Mouse (Mus musculus): ENCODE measurements around the gene S100a14. TPM values are rescaled to one million over a fixed set of nuclear protein-coding genes. Genes with fewer than 3 reads are reported as not detected.

Gene S100a14
- polyA plus RNA-seq, 1 experiment from 2014 or later: 7.3 TPM

- Histone ChIP-seq H3K27ac (ENCODE audit: low read length) (peak within 1 kb of the TSS; percentile 19; the same call in 1 of the 2 replicates), H3K9me3 (replicated peaks; ENCODE audit: control insufficient read depth, low read length) (no peaks in the 10 kb centered on the region), H3K9ac (ENCODE audit: low read length) (peak within 1 kb of the TSS; percentile 58), H3K4me3 (ENCODE audit: low read length) (peak within 1 kb of the TSS; percentile 26), H3K36me3 (ENCODE audit: control insufficient read depth, insufficient read depth) (no peaks in the 10 kb centered on the region), H3K27me3 (ENCODE audit: control insufficient read depth, insufficient read depth, low read length) (no peaks in the 10 kb centered on the region), H3K4me2 (ENCODE audit: low read depth, low read length) (peak within 1 kb of the TSS; percentile 31), H3K4me1 (ENCODE audit: control insufficient read depth, insufficient read depth, low read length) (peaks cover 8% of the 10 kb centered on the region; the same call in 1 of the 2 replicates)
- 41% methylated on average over 10 of the region's 10 CpGs for WGBS
- peak; percentile 76 for ATAC-seq (replicated peaks; ENCODE audit: extremely low read depth, insufficient read depth, low FRiP score)
Observed at GRCm38 (mm10) chr3:90537141-90537904, 10.7 kb downstream of the S100a14 start, which contains the start of gene S100a16. TSS of gene S100a16 (plus strand) at chr3:90537254.

DNA sequence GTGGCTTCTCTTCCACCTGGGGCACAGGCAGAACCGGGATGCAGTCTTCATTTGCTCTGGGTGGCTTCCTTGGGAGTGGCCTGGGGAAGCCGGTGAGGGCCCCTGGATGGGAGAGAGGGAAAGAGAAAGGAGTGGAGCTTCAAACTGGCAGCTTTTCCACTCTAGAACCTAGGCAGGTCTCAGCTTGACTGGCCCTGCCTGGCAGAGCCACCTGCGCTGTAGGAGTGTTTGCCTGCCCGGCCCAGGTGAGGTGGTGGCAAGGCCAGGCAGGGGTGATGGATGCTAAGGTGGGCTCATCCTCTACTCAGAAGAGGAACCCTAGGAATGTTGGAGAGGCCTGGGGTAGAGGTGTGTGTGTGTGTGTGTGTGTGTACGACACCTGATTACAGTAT lies 11.2 kb downstream of the S100a14 start:
- no peaks in the 10 kb centered on the region for H3K36me3 ChIP-seq (ENCODE audit: control insufficient read depth, insufficient read depth)
- peak overlapping the region; percentile 26 for H3K4me3 ChIP-seq (ENCODE audit: low read length)
- ATAC-seq (replicated peaks; ENCODE audit: extremely low read depth, insufficient read depth, low FRiP score): no peak
- peaks cover 8% of the 10 kb centered on the region; the same call in 1 of the 2 replicates for H3K4me1 ChIP-seq (ENCODE audit: control insufficient read depth, insufficient read depth, low read length)
- no peaks in the 10 kb centered on the region for H3K27me3 ChIP-seq (ENCODE audit: control insufficient read depth, insufficient read depth, low read length)
- H3K9ac ChIP-seq (ENCODE audit: low read length): peak overlapping the region; percentile 58; the same call in 1 of the 2 replicates
- no peaks in the 10 kb centered on the region for H3K9me3 ChIP-seq (replicated peaks; ENCODE audit: control insufficient read depth, low read length)
- 71% methylated on average over 5 of the region's 5 CpGs for WGBS
- peak overlapping the region; percentile 19; the same call in 1 of the 2 replicates for H3K27ac ChIP-seq (ENCODE audit: low read length)
- H3K4me2 ChIP-seq (ENCODE audit: low read depth, low read length): peak overlapping the region; percentile 31

GRCm38 (mm10) chr3:90540904-90541303 lies 14.2 kb downstream of the S100a14 start:
- Histone ChIP-seq H3K27ac (ENCODE audit: low read length) (peak overlapping the region; percentile 70), H3K27me3 (ENCODE audit: control insufficient read depth, insufficient read depth, low read length) (no peaks in the 10 kb centered on the region), H3K4me3 (ENCODE audit: low read length) (peak overlapping the region; percentile 29), H3K9ac (ENCODE audit: low read length) (peak overlapping the region; percentile 38), H3K4me1 (ENCODE audit: control insufficient read depth, insufficient read depth, low read length) (peaks cover 8% of the 10 kb centered on the region; the same call in 1 of the 2 replicates), H3K36me3 (ENCODE audit: control insufficient read depth, insufficient read depth) (no peaks in the 10 kb centered on the region), H3K9me3 (replicated peaks; ENCODE audit: control insufficient read depth, low read length) (no peaks in the 10 kb centered on the region), H3K4me2 (ENCODE audit: low read depth, low read length) (peak overlapping the region; percentile 27)
- ATAC-seq (replicated peaks; ENCODE audit: extremely low read depth, insufficient read depth, low FRiP score): peak; percentile 37; the same call in 1 of the 2 replicates
- WGBS: 60% methylated on average over 4 of the region's 4 CpGs

- H3K4me3 ChIP-seq (ENCODE audit: low read length): no peak overlapping the region
- WGBS: 62% methylated on average over 5 of the region's 5 CpGs
Observed at GRCm38 (mm10) chr3:90549676-90550420, 23.2 kb downstream of the S100a14 start.

GRCm38 (mm10) chr3:90550421-90550790 lies 23.8 kb downstream of the S100a14 start:
- Histone ChIP-seq H3K36me3 (ENCODE audit: control insufficient read depth, insufficient read depth) (no peaks in the 10 kb centered on the region), H3K4me1 (ENCODE audit: control insufficient read depth, insufficient read depth, low read length) (peaks cover 5% of the 10 kb centered on the region), H3K4me2 (ENCODE audit: low read depth, low read length) (no peak overlapping the region), H3K27ac (ENCODE audit: low read length) (no peak overlapping the region), H3K27me3 (ENCODE audit: control insufficient read depth, insufficient read depth, low read length) (no peaks in the 10 kb centered on the region), H3K9ac (ENCODE audit: low read length) (no peak overlapping the region), H3K9me3 (replicated peaks; ENCODE audit: control insufficient read depth, low read length) (no peaks in the 10 kb centered on the region), H3K4me3 (ENCODE audit: low read length) (no peak overlapping the region)
- ATAC-seq (replicated peaks; ENCODE audit: extremely low read depth, insufficient read depth, low FRiP score): no peak
- WGBS: 79% methylated on average over 2 of the region's 2 CpGs

More at GRCm38 (mm10) chr3:90549676-90550420, 23.2 kb downstream of the S100a14 start:
- Histone ChIP-seq H3K27me3 (ENCODE audit: control insufficient read depth, insufficient read depth, low read length) (no peaks in the 10 kb centered on the region), H3K36me3 (ENCODE audit: control insufficient read depth, insufficient read depth) (no peaks in the 10 kb centered on the region), H3K9ac (ENCODE audit: low read length) (no peak overlapping the region), H3K4me1 (ENCODE audit: control insufficient read depth, insufficient read depth, low read length) (peaks cover 5% of the 10 kb centered on the region), H3K27ac (ENCODE audit: low read length) (no peak overlapping the region), H3K4me2 (ENCODE audit: low read depth, low read length) (no peak overlapping the region), H3K9me3 (replicated peaks; ENCODE audit: control insufficient read depth, low read length) (no peaks in the 10 kb centered on the region)
- ATAC-seq (replicated peaks; ENCODE audit: extremely low read depth, insufficient read depth, low FRiP score): no peak

DNA sequence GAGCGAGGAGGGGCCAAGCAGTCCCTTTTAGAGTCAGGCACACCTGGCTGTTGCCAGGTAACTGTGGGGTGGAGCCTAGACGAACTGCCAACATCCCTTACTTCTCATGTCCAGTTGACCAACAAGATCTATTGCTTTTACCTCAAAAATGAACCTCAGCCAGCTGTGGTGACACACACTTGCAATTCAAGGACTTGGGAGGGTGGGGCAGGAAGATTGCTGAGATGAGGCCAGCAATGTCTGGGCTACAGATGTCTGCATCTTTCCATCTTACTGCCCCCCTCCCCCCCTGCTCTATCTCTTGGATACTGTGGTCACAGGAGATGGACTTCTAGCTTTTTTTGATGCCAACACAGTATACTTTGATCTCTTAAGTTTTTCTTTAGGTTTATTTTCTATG lies 25.6 kb downstream of the S100a14 start:
- Histone ChIP-seq H3K4me2 (ENCODE audit: low read depth, low read length) (no peak overlapping the region), H3K27me3 (ENCODE audit: control insufficient read depth, insufficient read depth, low read length) (no peaks in the 10 kb centered on the region), H3K9ac (ENCODE audit: low read length) (no peak overlapping the region), H3K4me3 (ENCODE audit: low read length) (no peak overlapping the region), H3K36me3 (ENCODE audit: control insufficient read depth, insufficient read depth) (no peaks in the 10 kb centered on the region), H3K9me3 (replicated peaks; ENCODE audit: control insufficient read depth, low read length) (no peaks in the 10 kb centered on the region), H3K4me1 (ENCODE audit: control insufficient read depth, insufficient read depth, low read length) (peaks cover 5% of the 10 kb centered on the region), H3K27ac (ENCODE audit: low read length) (no peak overlapping the region)
- 80% methylated on average over 2 of the region's 2 CpGs for WGBS
- ATAC-seq (replicated peaks; ENCODE audit: extremely low read depth, insufficient read depth, low FRiP score): no peak

DNA sequence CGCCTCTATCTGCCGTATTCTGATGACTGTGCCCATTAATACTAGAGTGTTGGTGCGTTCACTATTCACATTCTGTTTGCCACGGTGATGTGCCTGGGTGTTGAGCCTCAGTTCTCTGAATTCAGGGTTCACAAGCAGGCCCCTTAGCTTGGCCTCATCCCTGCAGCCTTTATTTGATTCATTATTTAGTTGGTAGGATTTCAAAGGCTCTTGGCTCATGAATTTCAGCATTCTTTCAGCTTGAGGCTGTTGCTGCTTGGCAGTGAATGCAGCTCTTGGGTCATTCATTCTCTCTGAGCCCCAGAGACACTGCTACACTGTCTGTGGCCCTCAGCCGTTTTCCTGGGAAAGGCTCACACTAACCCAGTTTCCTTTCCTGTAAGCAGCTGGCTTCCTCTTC lies 29.3 kb downstream of the S100a14 start:
- ATAC-seq (replicated peaks; ENCODE audit: extremely low read depth, insufficient read depth, low FRiP score): no peak
- Histone ChIP-seq H3K4me1 (ENCODE audit: control insufficient read depth, insufficient read depth, low read length) (no peaks in the 10 kb centered on the region), H3K27ac (ENCODE audit: low read length) (no peak overlapping the region), H3K4me2 (ENCODE audit: low read depth, low read length) (no peak overlapping the region), H3K4me3 (ENCODE audit: low read length) (no peak overlapping the region), H3K36me3 (ENCODE audit: control insufficient read depth, insufficient read depth) (no peaks in the 10 kb centered on the region), H3K9ac (ENCODE audit: low read length) (no peak overlapping the region), H3K9me3 (replicated peaks; ENCODE audit: control insufficient read depth, low read length) (no peaks in the 10 kb centered on the region), H3K27me3 (ENCODE audit: control insufficient read depth, insufficient read depth, low read length) (no peaks in the 10 kb centered on the region)
- WGBS: 70% methylated on average over 5 of the region's 5 CpGs

- H3K27ac ChIP-seq (ENCODE audit: low read length): peak within 1 kb of the TSS; percentile 31
- H3K4me3 ChIP-seq (ENCODE audit: low read length): no peak within 1 kb of the TSS
- 77% methylated on average over 6 of the region's 6 CpGs for WGBS
- H3K36me3 ChIP-seq (ENCODE audit: control insufficient read depth, insufficient read depth): no peaks in the 10 kb centered on the region
- no peaks in the 10 kb centered on the region for H3K9me3 ChIP-seq (replicated peaks; ENCODE audit: control insufficient read depth, low read length)
- no peak within 1 kb of the TSS for H3K9ac ChIP-seq (ENCODE audit: low read length)
- ATAC-seq (replicated peaks; ENCODE audit: extremely low read depth, insufficient read depth, low FRiP score): no peak
- H3K4me2 ChIP-seq (ENCODE audit: low read depth, low read length): no peak within 1 kb of the TSS
- H3K4me1 ChIP-seq (ENCODE audit: control insufficient read depth, insufficient read depth, low read length): no peaks in the 10 kb centered on the region
- H3K27me3 ChIP-seq (ENCODE audit: control insufficient read depth, insufficient read depth, low read length): no peaks in the 10 kb centered on the region
Observed at GRCm38 (mm10) chr3:90560008-90560628, 33.5 kb downstream of the S100a14 start, which contains the start of gene S100a3. TSS of gene S100a3 (plus strand) at chr3:90560578.
